Mouse (Mus musculus): ENCODE measurements around the gene Cdk14.

- no peak for TF ChIP-seq CTCF (IDR thresholded peaks at IDR 0.05; ENCODE audit: low read depth)
- TF ChIP-seq EP300 (IDR thresholded peaks at IDR 0.05; ENCODE audit: low read depth): no peak
Measured at GRCm38 (mm10) chr5:5419253-5419652, 859 bp downstream of the Cdk14 start.
